Comparison of ENCODE assay signal across 21 mouse cellular contexts in genomic region chr14:25263121-25263520, GRCm38 (mm10).
"Had no signal": no experiment of that assay in that cellular context is flagged by ENCODE, and none has a peak within 500 bp of the region (broad histone marks: within the 10 kb centered on the region; RNA-seq: fewer than 3 reads in every experiment).

No protein-coding gene starts in this region.

- ATAC-seq: inflammation-experienced regulatory T-cells, adult 6 months; intestine, embryonic 16.5 days; liver, postnatal 0 days; lung, postnatal 0 days; midbrain, embryonic 16.5 days had no signal

- H3K9me3 ChIP-seq: limb, embryonic 12.5 days; limb, embryonic 15.5 days had no signal

- H3K27me3 ChIP-seq: limb, embryonic 12.5 days; limb, embryonic 15.5 days had no signal

- H3K9ac ChIP-seq: limb, embryonic 12.5 days; limb, embryonic 15.5 days; liver, embryonic 14.5 days; liver, postnatal 0 days; lung, embryonic 14.5 days had no signal

- DNase-seq: kidney, adult 18-20 months; kidney, adult 9 months; kidney, postnatal 14 days; kidney, postnatal 4 days; left cerebral cortex, postnatal 4 days; liver, postnatal 0 days; lung, embryonic 14.5 days; right cerebral cortex, adult 18-20 months; right cerebral cortex, postnatal 14 days; right cerebral cortex, postnatal 4 days had no signal

- H3K4me2 ChIP-seq: limb, embryonic 12.5 days; limb, embryonic 15.5 days; liver, embryonic 11.5 days; lung, embryonic 14.5 days had no signal

- H3K4me3 ChIP-seq: limb, embryonic 12.5 days; limb, embryonic 15.5 days; myocyte had no signal

- H3K27ac ChIP-seq: limb, embryonic 12.5 days; limb, embryonic 15.5 days; liver, embryonic 14.5 days; macrophage; stomach, postnatal 0 days had no signal

- H3K36me3 ChIP-seq: limb, embryonic 12.5 days; limb, embryonic 15.5 days had no signal
